Mouse (Mus musculus) megakaryocyte, embryonic 14.5 days (primary cell): ENCODE data around the gene Erp27. TPM values are rescaled to one million over a fixed set of nuclear protein-coding genes. Genes with fewer than 3 reads are reported as not detected.

Experiments used
- H3K27me3 ChIP-seq: replicated peaks from 2 replicates; pipeline ENCODE3; 2012; ENCODE audit warnings: inconsistent platforms
- H3K36me3 ChIP-seq: replicated peaks from 2 replicates; pipeline ENCODE3; 2012; ENCODE audit warnings: low read length, inconsistent platforms, mixed read lengths
- H3K4me1 ChIP-seq: 2 replicates; pipeline ENCODE4 v1.6.1; 2012; ENCODE audit warnings: inconsistent platforms
- H3K4me3 ChIP-seq: replicated peaks from 2 replicates; pipeline ENCODE3; 2012; ENCODE audit warnings: moderate library complexity, mild to moderate bottlenecking, inconsistent platforms
- H3K9me3 ChIP-seq: 2 replicates; pipeline ENCODE4 v1.6.1; 2012; ENCODE audit warnings: inconsistent platforms
- FLI1 ChIP-seq: IDR thresholded peaks from 2 replicates; pipeline ENCODE4 v1.6.1; 2012; ENCODE audit warnings: low read length, inconsistent platforms, mixed read lengths
- GATA1 ChIP-seq: IDR thresholded peaks from 3 replicates; pipeline ENCODE4 v1.6.1; 2012; ENCODE audit warnings: mixed read lengths, low read length, inconsistent platforms, borderline replicate concordance
- polyA plus RNA-seq: library from polyadenylated mRNA; stranded (reverse); fragments of >175 nt; gene quantifications from 2 replicates; pipeline ENCODE4 v1.2.3, GENCODE M21; 2012; ENCODE audit warnings: low replicate concordance; ENCODE audit not compliant: insufficient read depth

The Erp27 gene
- polyA plus RNA-seq, 1 experiment: not detected

DNA sequence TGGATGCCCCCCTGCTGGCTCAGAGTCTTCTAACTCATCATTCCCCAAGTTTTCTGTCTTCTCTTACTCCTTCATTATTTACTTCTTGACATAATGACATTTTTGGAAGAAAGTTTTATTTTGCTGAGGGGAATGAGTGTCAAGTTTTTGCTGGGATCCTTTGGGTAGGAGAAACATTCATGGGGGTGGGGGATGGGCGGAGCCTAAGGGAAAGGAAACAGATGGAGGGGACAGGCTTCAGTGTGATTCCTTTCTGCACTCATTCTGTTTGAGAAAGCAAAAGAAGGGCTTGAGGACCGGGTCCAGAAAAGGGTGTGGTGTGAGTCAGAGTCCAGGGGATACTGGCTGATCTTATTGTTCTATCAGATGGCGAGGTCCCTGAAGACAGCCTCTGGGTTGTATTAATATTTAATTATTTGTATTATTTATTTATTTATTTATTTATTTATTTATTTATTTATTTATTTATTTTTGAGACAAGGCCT lies 38.5 kb downstream of the Erp27 start:
- Histone ChIP-seq H3K4me3 (no peak overlapping the region), H3K27me3 (peaks cover 7% of the 10 kb centered on the region), H3K4me1 (peaks cover 8% of the 10 kb centered on the region; the same call in 1 of the 2 replicates), H3K9me3 (no peaks in the 10 kb centered on the region), H3K36me3 (no peaks in the 10 kb centered on the region)
- no peak for TF ChIP-seq GATA1
- no peak for TF ChIP-seq FLI1

DNA sequence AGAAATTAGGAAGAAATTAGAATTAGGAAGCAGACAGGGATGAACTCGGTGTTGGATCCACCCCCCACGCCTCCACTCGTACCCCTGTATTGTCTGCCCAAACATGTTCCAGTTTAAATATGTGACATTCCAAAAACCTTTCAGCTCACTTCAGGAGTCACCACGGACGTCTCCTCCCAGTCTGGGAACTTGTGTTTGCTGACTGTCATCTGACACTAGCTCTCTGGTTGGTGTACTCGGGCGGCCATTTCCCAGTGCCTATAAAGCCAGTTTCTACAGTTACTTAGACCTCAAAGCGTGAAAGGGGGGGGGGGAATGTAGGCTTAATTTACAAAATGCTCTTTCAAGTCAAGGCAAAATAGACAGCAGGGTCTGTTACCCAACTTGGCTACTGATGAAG lies 40.3 kb downstream of the Erp27 start:
- TF ChIP-seq GATA1 (no peak), FLI1 (no peak)
- H3K4me3 ChIP-seq: no peak overlapping the region
- H3K9me3 ChIP-seq: no peaks in the 10 kb centered on the region
- H3K27me3 ChIP-seq: peaks cover 12% of the 10 kb centered on the region
- H3K4me1 ChIP-seq: peaks cover 8% of the 10 kb centered on the region; the same call in 1 of the 2 replicates
- no peaks in the 10 kb centered on the region for H3K36me3 ChIP-seq

DNA sequence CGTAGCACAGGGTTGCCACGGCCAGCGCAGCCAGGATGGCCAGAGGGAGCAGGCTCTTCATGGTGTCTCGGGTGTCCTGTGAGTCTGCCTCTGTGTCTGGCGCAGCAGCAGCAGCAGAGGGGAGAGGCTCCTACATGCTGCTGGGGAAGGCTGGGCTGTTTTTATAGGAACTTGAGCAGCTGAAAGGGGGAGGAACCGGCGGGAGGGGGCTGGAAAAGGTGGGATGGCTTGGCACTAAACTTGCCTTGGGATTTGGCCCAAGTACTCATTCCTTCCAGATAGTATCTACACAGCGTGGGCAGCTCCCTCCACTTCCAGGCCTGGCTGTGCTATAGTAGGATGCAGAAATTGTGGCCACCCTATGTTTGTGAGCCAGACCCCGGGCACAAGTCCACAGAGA lies 46.3 kb downstream of the Erp27 start, which contains the start of gene Mgp:
Gene Mgp (minus strand): TSS at position 154 of the 400 bp plus-strand sequence.
- Histone ChIP-seq H3K9me3 (no peaks in the 10 kb centered on the region), H3K36me3 (no peaks in the 10 kb centered on the region), H3K4me1 (peaks cover 11% of the 10 kb centered on the region), H3K27me3 (peaks cover 28% of the 10 kb centered on the region), H3K4me3 (no peak within 1 kb of the TSS)
- TF ChIP-seq GATA1 (no peak), FLI1 (no peak)

DNA sequence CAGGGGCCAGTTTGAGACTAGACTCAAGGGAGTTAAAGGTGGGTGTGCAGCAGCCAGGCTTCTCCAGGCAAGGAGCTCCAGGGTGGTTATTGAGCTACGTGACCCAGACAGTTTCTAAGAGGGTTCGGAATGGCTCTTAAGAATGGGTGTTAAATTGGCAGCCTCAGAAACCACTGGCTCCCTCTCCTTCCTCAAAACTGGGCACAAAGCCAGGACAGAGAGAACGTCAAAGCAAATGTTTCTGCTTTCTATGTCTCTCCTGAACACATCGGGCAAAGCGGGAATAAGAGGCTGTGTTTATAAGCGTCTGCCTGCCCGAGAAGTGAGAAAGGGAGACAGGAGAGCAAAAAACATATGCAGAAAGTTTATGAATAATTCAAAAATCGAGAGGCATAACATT lies 47.4 kb downstream of the Erp27 start:
- Histone ChIP-seq H3K36me3 (no peaks in the 10 kb centered on the region), H3K4me1 (peaks cover 11% of the 10 kb centered on the region), H3K27me3 (peaks cover 28% of the 10 kb centered on the region), H3K4me3 (no peak overlapping the region), H3K9me3 (no peaks in the 10 kb centered on the region)
- TF ChIP-seq FLI1 (no peak), GATA1 (no peak)

DNA sequence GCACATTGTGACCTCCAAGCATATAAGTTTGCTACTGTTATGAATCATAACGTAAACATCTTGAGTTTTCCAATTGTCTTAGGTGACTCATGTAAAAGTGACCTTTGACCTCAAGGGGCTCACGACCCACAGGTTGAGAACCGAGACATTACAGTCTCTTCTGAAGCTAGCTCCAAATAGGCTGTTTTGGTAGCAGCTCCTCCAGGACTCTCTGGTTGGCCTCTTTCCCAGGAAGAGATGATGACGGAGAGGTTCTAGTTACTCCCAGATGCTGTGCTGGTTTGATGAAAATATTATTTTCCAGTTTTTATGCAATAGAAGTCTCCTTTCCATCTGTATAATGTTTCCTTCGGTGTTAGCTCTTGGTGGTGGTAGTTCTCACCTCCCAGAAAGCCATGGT lies 53.1 kb downstream of the Erp27 start:
- TF ChIP-seq GATA1 (no peak), FLI1 (no peak)
- Histone ChIP-seq H3K4me3 (no peak overlapping the region), H3K36me3 (no peaks in the 10 kb centered on the region), H3K4me1 (no peaks in the 10 kb centered on the region), H3K9me3 (no peaks in the 10 kb centered on the region), H3K27me3 (peaks cover 11% of the 10 kb centered on the region)

DNA sequence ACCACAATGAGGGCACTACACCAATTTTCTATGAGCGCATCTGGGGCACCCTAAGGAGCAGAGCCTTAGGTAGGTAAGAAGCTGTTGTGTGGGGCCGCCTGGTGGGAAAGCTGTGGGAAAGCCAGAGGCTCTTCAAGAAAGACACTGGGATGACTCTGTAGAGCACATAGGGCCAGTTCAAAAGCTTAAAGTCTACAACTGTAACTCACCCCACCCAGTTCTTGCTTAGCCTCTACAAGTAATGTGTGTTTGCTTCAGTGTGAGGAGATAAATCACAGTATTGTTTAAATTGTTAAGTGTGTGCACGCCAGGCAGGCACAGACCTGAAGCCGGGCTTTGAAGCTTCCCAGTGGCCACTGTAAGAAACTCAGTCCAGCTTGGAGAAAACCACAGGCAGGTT lies 55.8 kb downstream of the Erp27 start:
- TF ChIP-seq GATA1 (no peak), FLI1 (no peak)
- Histone ChIP-seq H3K36me3 (no peaks in the 10 kb centered on the region), H3K4me3 (no peak overlapping the region)

DNA sequence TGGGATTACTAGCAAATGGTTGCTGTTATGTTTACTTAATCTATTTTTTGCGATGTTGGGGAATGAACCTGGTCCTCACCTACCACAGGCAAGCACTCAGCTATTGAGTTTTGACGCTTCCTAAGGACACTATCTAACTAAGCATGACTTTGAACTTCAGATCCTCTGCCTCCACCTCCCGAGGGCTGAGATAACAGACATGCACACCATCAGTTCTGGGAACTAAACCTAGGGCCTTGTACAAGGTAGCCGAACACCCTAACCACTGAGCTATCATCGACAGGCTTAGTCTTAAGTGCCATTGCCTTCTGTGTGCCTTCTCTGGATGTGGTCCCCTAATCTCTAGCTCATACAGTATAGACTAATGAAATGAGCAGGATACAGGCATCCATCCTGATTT lies 56.6 kb downstream of the Erp27 start:
- Histone ChIP-seq H3K36me3 (no peaks in the 10 kb centered on the region), H3K27me3 (peaks cover 6% of the 10 kb centered on the region), H3K4me1 (peaks cover 10% of the 10 kb centered on the region; the same call in 1 of the 2 replicates), H3K4me3 (no peak overlapping the region), H3K9me3 (no peaks in the 10 kb centered on the region)
- TF ChIP-seq FLI1 (no peak), GATA1 (no peak)

More for the DNA sequence above, 55.8 kb downstream of the Erp27 start:
- no peaks in the 10 kb centered on the region for H3K9me3 ChIP-seq
- peaks cover 6% of the 10 kb centered on the region for H3K27me3 ChIP-seq
- peaks cover 3% of the 10 kb centered on the region; the same call in 1 of the 2 replicates for H3K4me1 ChIP-seq

DNA sequence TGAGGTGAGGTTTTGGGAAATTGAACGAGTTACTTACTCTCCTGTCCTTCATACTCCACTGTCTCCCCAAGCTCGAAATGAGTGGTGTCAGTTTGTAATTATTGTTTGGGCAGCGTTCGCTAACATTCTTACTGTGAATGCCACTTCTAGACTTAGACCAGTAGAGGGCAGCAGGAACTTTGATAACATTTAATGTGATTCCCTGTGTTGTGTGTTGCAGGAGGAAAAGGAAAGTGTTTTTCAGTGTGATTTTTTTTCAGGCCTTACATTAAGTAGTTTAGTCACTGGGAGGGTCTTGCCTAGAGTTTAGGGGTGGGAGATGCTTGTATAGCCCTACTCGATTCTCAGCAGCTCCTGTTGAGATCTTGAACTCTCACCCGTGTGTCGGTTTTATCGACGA lies 61.0 kb downstream of the Erp27 start:
- Histone ChIP-seq H3K36me3 (no peaks in the 10 kb centered on the region), H3K9me3 (no peaks in the 10 kb centered on the region), H3K4me1 (peaks cover 38% of the 10 kb centered on the region), H3K4me3 (no peak overlapping the region), H3K27me3 (peaks cover 13% of the 10 kb centered on the region)
- TF ChIP-seq GATA1 (no peak), FLI1 (no peak)

DNA sequence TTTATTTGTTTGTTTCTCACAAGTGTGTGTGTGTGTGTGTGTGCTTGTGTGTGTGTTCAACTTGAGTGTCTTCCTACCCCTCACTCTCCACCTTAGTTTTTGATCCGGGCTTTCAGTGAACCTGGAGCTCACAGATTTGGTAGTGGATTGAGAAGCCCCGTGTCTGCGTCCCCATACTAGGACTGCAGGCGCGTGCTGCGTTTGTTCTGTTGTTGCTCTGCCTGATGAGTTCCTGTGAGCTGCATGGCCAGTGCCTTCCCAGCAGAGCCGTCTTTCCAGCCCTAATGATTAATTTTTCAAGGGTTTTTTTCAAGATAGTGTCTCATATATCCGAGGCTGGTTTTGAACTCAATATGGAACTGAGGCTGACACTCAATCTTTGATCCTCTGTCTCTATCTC lies 63.6 kb downstream of the Erp27 start:
- TF ChIP-seq GATA1 (no peak), FLI1 (no peak)
- peaks cover 48% of the 10 kb centered on the region for H3K4me1 ChIP-seq
- H3K9me3 ChIP-seq: no peaks in the 10 kb centered on the region
- peaks cover 6% of the 10 kb centered on the region for H3K27me3 ChIP-seq
- H3K36me3 ChIP-seq: no peaks in the 10 kb centered on the region
- H3K4me3 ChIP-seq: peak overlapping the region; percentile 91

DNA sequence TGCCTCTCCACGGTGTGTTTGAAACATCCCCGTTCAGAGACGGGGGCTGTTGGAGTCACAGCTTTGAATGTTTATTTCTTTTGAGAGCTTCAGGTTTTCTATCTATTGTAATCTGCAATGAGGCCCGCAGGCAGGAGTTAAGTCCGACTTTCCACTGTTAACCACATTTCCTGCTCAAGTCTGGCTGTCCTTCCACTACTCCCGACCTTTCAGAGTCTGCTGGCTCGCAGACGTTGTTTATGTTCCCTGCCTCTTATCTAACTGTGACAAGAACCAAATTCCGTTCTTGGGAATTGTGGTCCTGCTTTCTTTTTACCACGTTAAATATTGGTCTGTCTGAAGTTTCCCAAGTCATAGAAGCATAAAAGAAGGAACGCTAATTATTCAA lies 64.1 kb downstream of the Erp27 start:
- peak overlapping the region; percentile 91 for H3K4me3 ChIP-seq
- no peaks in the 10 kb centered on the region for H3K36me3 ChIP-seq
- H3K27me3 ChIP-seq: peaks cover 6% of the 10 kb centered on the region
- no peaks in the 10 kb centered on the region for H3K9me3 ChIP-seq
- TF ChIP-seq FLI1 (no peak), GATA1 (no peak)
- H3K4me1 ChIP-seq: peaks cover 49% of the 10 kb centered on the region

Other genes starting within 250 kb of the Erp27 start
- gene Gucy2c, start 140.4 kb downstream of the Erp27 start, polyA plus RNA-seq: not detected in 2 replicates
- gene Hist4h4, start 117.8 kb downstream of the Erp27 start, polyA plus RNA-seq: 3.5 and 6.7 TPM in 2 replicates
- gene H2afj, start 113.9 kb downstream of the Erp27 start, polyA plus RNA-seq: 439 and 1,079 TPM in 2 replicates
- 1.5 and 5.6 TPM in 2 replicates for gene BC049715, start 94.6 kb downstream of the Erp27 start, polyA plus RNA-seq
- gene Wbp11, start 93.9 kb downstream of the Erp27 start, polyA plus RNA-seq: 145 and 321 TPM in 2 replicates
- not detected in 2 replicates for gene Smco3, start 86.7 kb downstream of the Erp27 start, polyA plus RNA-seq
- gene Art4, start 64.4 kb downstream of the Erp27 start, polyA plus RNA-seq: 0.32 TPM in 1 of 2 replicates, not detected in the other
- gene Mgp, start 46.4 kb downstream of the Erp27 start, polyA plus RNA-seq: not detected in 2 replicates
- 0.06 TPM in 1 of 2 replicates, not detected in the other for gene Pde6h, start 1.7 kb upstream of the Erp27 start, polyA plus RNA-seq
- 310 and 435 TPM in 2 replicates for gene Arhgdib, start 19.7 kb upstream of the Erp27 start, polyA plus RNA-seq
- not detected in 2 replicates for gene Rerg, start 248.3 kb upstream of the Erp27 start, polyA plus RNA-seq